Mouse (Mus musculus): ENCODE data around the gene Spcs1. TPM values are rescaled to one million over a fixed set of nuclear protein-coding genes. Genes with fewer than 3 reads are reported as not detected.

Gene Spcs1
- polyA plus RNA-seq, 1 experiment from 2014 or later, result 305 TPM

GRCm38 (mm10) chr14:30959031-30959430, 42.4 kb downstream of the Spcs1 start:
- H3K4me1 ChIP-seq (replicated peaks; ENCODE audit: control insufficient read depth, insufficient read depth, low read length), result no peaks in the 10 kb centered on the region
- H3K9me3 ChIP-seq (ENCODE audit: control insufficient read depth, low read length), result no peaks in the 10 kb centered on the region
- WGBS, result 94% methylated on average over 4 of the region's 4 CpGs
- no peaks in the 10 kb centered on the region for H3K27me3 ChIP-seq (replicated peaks; ENCODE audit: control insufficient read depth, insufficient read depth, low read length)
- H3K4me3 ChIP-seq (replicated peaks; ENCODE audit: low read length), result no peak overlapping the region
- ATAC-seq, result no peak
- peaks cover 2% of the 10 kb centered on the region; the same call in 1 of the 2 replicates for H3K36me3 ChIP-seq (ENCODE audit: control insufficient read depth, insufficient read depth)
- H3K4me2 ChIP-seq (ENCODE audit: low read length), result no peak overlapping the region
- H3K27ac ChIP-seq (ENCODE audit: low read length), result no peak overlapping the region
- no peak overlapping the region for H3K9ac ChIP-seq (replicated peaks; ENCODE audit: low read depth, low read length)

- Histone ChIP-seq H3K9me3 (ENCODE audit: control insufficient read depth, low read length) (no peaks in the 10 kb centered on the region), H3K4me3 (replicated peaks; ENCODE audit: low read length) (no peak overlapping the region), H3K27ac (ENCODE audit: low read length) (no peak overlapping the region), H3K4me2 (ENCODE audit: low read length) (no peak overlapping the region), H3K36me3 (ENCODE audit: control insufficient read depth, insufficient read depth) (peaks cover 2% of the 10 kb centered on the region; the same call in 1 of the 2 replicates), H3K4me1 (replicated peaks; ENCODE audit: control insufficient read depth, insufficient read depth, low read length) (no peaks in the 10 kb centered on the region), H3K27me3 (replicated peaks; ENCODE audit: control insufficient read depth, insufficient read depth, low read length) (no peaks in the 10 kb centered on the region), H3K9ac (replicated peaks; ENCODE audit: low read depth, low read length) (no peak overlapping the region)
- WGBS, result 84% methylated on average over 2 of the region's 2 CpGs
- ATAC-seq, result no peak
Measured at GRCm38 (mm10) chr14:30958517-30958916, 43.0 kb downstream of the Spcs1 start.

GRCm38 (mm10) chr14:30951154-30951825, 50.2 kb downstream of the Spcs1 start, which contains the start of gene Nek4:
TSS of gene Nek4 (plus strand) at chr14:30951377.
- Histone ChIP-seq H3K27ac (ENCODE audit: low read length) (peak within 1 kb of the TSS; percentile 73), H3K27me3 (replicated peaks; ENCODE audit: control insufficient read depth, insufficient read depth, low read length) (no peaks in the 10 kb centered on the region), H3K4me3 (replicated peaks; ENCODE audit: low read length) (peak within 1 kb of the TSS; percentile 94), H3K4me1 (replicated peaks; ENCODE audit: control insufficient read depth, insufficient read depth, low read length) (peaks cover 10% of the 10 kb centered on the region), H3K9ac (replicated peaks; ENCODE audit: low read depth, low read length) (peak within 1 kb of the TSS; percentile 84), H3K36me3 (ENCODE audit: control insufficient read depth, insufficient read depth) (no peaks in the 10 kb centered on the region), H3K4me2 (ENCODE audit: low read length) (peak within 1 kb of the TSS; percentile 68), H3K9me3 (ENCODE audit: control insufficient read depth, low read length) (no peaks in the 10 kb centered on the region)
- peak; percentile 100 for ATAC-seq
- under 1% methylated on average over 57 of the region's 57 CpGs for WGBS

- no peak for ATAC-seq
Measured at GRCm38 (mm10) chr14:30949986-30950385, 51.5 kb downstream of the Spcs1 start.

More at GRCm38 (mm10) chr14:30949986-30950385, 51.5 kb downstream of the Spcs1 start:
- no peak overlapping the region for H3K4me3 ChIP-seq (replicated peaks; ENCODE audit: low read length)
- peaks cover 10% of the 10 kb centered on the region for H3K4me1 ChIP-seq (replicated peaks; ENCODE audit: control insufficient read depth, insufficient read depth, low read length)
- H3K36me3 ChIP-seq (ENCODE audit: control insufficient read depth, insufficient read depth), result no peaks in the 10 kb centered on the region
- H3K27ac ChIP-seq (ENCODE audit: low read length), result no peak overlapping the region
- H3K9ac ChIP-seq (replicated peaks; ENCODE audit: low read depth, low read length), result no peak overlapping the region
- H3K27me3 ChIP-seq (replicated peaks; ENCODE audit: control insufficient read depth, insufficient read depth, low read length), result no peaks in the 10 kb centered on the region
- no peak overlapping the region for H3K4me2 ChIP-seq (ENCODE audit: low read length)
- H3K9me3 ChIP-seq (ENCODE audit: control insufficient read depth, low read length), result no peaks in the 10 kb centered on the region
- 96% methylated on average over 10 of the region's 10 CpGs for WGBS

Other genes with a start within 250 kb of the Spcs1 start
- gene Tmem110, start 176.1 kb downstream of the Spcs1 start, polyA plus RNA-seq (2015; fragmentation: Nextera tagmentation; extraction: Ambion mirVana), result 18.3 and 21.6 TPM in 2 replicates
- gene Mustn1, start 122.5 kb downstream of the Spcs1 start, polyA plus RNA-seq (2015; fragmentation: Nextera tagmentation; extraction: Ambion mirVana), result 0.46 and 0.90 TPM in 2 replicates
- gene Itih4, start 115.2 kb downstream of the Spcs1 start, polyA plus RNA-seq (2015; fragmentation: Nextera tagmentation; extraction: Ambion mirVana), result not detected in 2 replicates
- gene Itih3, start 77.9 kb downstream of the Spcs1 start, polyA plus RNA-seq (2015; fragmentation: Nextera tagmentation; extraction: Ambion mirVana), result 0.40 and 0.58 TPM in 2 replicates
- gene Itih1, start 58.4 kb downstream of the Spcs1 start, polyA plus RNA-seq (2015; fragmentation: Nextera tagmentation; extraction: Ambion mirVana), result not detected in 2 replicates
- 19.6 and 20.4 TPM in 2 replicates for gene Nek4, start 50.3 kb downstream of the Spcs1 start, polyA plus RNA-seq (2015; fragmentation: Nextera tagmentation; extraction: Ambion mirVana)
- gene Glt8d1, start 272 bp downstream of the Spcs1 start, polyA plus RNA-seq (2015; fragmentation: Nextera tagmentation; extraction: Ambion mirVana), result 51.8 and 54.2 TPM in 2 replicates
- 154 and 170 TPM in 2 replicates for gene Pbrm1, start 17.5 kb upstream of the Spcs1 start, polyA plus RNA-seq (2015; fragmentation: Nextera tagmentation; extraction: Ambion mirVana)
- gene Gnl3, start 17.5 kb upstream of the Spcs1 start, polyA plus RNA-seq (2015; fragmentation: Nextera tagmentation; extraction: Ambion mirVana), result 57.6 and 61.9 TPM in 2 replicates
- 62.7 and 64.1 TPM in 2 replicates for gene Smim4, start 127.3 kb upstream of the Spcs1 start, polyA plus RNA-seq (2015; fragmentation: Nextera tagmentation; extraction: Ambion mirVana)
- gene Nt5dc2, start 129.4 kb upstream of the Spcs1 start, polyA plus RNA-seq (2015; fragmentation: Nextera tagmentation; extraction: Ambion mirVana), result 146 and 165 TPM in 2 replicates
- gene Stab1, start 167.0 kb upstream of the Spcs1 start, polyA plus RNA-seq (2015; fragmentation: Nextera tagmentation; extraction: Ambion mirVana), result 13.0 and 13.9 TPM in 2 replicates
- 1.5 and 2.5 TPM in 2 replicates for gene Tnnc1, start 206.6 kb upstream of the Spcs1 start, polyA plus RNA-seq (2015; fragmentation: Nextera tagmentation; extraction: Ambion mirVana)
- 359 and 389 TPM in 2 replicates for gene Nisch, start 215.3 kb upstream of the Spcs1 start, polyA plus RNA-seq (2015; fragmentation: Nextera tagmentation; extraction: Ambion mirVana)
- gene Sema3g, start 216.2 kb upstream of the Spcs1 start, polyA plus RNA-seq (2015; fragmentation: Nextera tagmentation; extraction: Ambion mirVana), result 0.62 TPM in 2 replicates
- gene Phf7, start 249.6 kb upstream of the Spcs1 start, polyA plus RNA-seq (2015; fragmentation: Nextera tagmentation; extraction: Ambion mirVana), result 11.5 and 12.2 TPM in 2 replicates
- gene Bap1, start 249.8 kb upstream of the Spcs1 start, polyA plus RNA-seq (2015; fragmentation: Nextera tagmentation; extraction: Ambion mirVana), result 138 and 150 TPM in 2 replicates

Data from forebrain, embryonic 16.5 days (tissue).